Mouse (Mus musculus) kidney, adult 8-10 months (tissue): ENCODE results near the gene Cpt1c.

Experiments used
- DNase-seq, 2 experiments: peaks; one replicate each; pipeline ENCODE4 v3.0.0; 2022

The Cpt1c gene

GRCm38 (mm10) chr7:44915314-44915713, 59.3 kb downstream of the Cpt1c start:
- no peak for DNase-seq

- no peak for DNase-seq
Measured at GRCm38 (mm10) chr7:44914396-44914795, 60.3 kb downstream of the Cpt1c start.
